In the genomic region with DNA sequence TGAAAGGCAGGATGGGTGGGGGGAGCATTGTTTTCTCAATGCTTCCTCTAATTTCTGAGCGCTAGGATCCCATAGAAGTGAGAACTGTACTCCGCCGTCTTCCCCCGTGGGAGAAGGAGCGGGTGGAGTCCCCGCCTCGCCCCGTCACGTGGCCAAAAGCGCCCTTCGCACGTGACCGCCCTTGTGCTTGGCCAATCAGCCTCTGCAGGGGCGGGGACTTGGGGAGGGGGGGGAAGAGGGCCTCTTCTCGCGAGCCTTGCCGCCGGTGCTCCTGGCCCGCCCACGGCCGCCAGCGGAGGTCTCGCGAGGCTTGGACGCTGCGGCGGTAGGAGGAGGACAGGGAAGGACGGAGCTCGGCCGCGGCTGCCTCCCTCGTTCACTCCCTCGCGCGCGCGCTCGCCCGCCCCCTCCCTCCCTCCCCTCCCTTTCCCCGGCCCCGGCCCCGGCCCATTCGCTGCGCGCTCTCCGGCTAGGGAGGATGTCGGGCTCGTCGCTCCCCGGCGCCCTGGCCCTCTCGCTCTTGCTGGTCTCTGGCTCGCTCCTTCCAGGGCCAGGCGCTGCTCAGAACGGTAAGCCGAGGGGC, we compare ENCODE assay signal across 8 mouse cellular contexts. TPM values are rescaled to one million over a fixed set of nuclear protein-coding genes. Genes with fewer than 3 reads are reported as not detected.
DNase-seq lines count a peak whose midpoint lies in the region; ATAC-seq lines count a peak whose summit lies in the region.

A gene (plus strand): TSS at position 283 of the 583 bp plus-strand sequence.

- ATAC-seq in heart, embryonic 13.5 days (ENCODE audit: extremely low read depth, insufficient number of reproducible peaks, low FRiP score, low TSS enrichment), result peak; percentile 96
- ATAC-seq in liver, embryonic 12.5 days, result peak; percentile 96
- peak; percentile 98 for ATAC-seq in stomach, embryonic 15.5 days (ENCODE audit: insufficient read depth, low FRiP score, low read depth)

- peak within 1 kb of the TSS; percentile 100 for H3K9ac ChIP-seq in heart, embryonic 13.5 days
- peak within 1 kb of the TSS; percentile 100 for H3K9ac ChIP-seq in liver, embryonic 12.5 days
- peak within 1 kb of the TSS; percentile 78 for H3K9ac ChIP-seq in stomach, embryonic 15.5 days

- H3K27ac ChIP-seq in brown adipose tissue, adult 24 weeks (replicated peaks; ENCODE audit: low read depth, low read length), result peak within 1 kb of the TSS; percentile 88
- H3K27ac ChIP-seq in heart, embryonic 13.5 days (replicated peaks), result peak within 1 kb of the TSS; percentile 99
- peak within 1 kb of the TSS; percentile 95 for H3K27ac ChIP-seq in liver, embryonic 12.5 days
- H3K27ac ChIP-seq in stomach, embryonic 15.5 days, result peak within 1 kb of the TSS; percentile 95

- peaks cover 5% of the 10 kb centered on the region for H3K4me1 ChIP-seq in brown adipose tissue, adult 24 weeks (ENCODE audit: control insufficient read depth, insufficient read depth, insufficient read length, low read length)
- H3K4me1 ChIP-seq in heart, embryonic 13.5 days, result peaks cover 30% of the 10 kb centered on the region
- peaks cover 40% of the 10 kb centered on the region for H3K4me1 ChIP-seq in liver, embryonic 12.5 days
- H3K4me1 ChIP-seq in stomach, embryonic 15.5 days, result peaks cover 3% of the 10 kb centered on the region; the same call in 1 of the 2 replicates

- H3K27me3 ChIP-seq in heart, embryonic 13.5 days (replicated peaks), result no peaks in the 10 kb centered on the region
- no peaks in the 10 kb centered on the region for H3K27me3 ChIP-seq in liver, embryonic 12.5 days (replicated peaks)
- no peaks in the 10 kb centered on the region for H3K27me3 ChIP-seq in stomach, embryonic 15.5 days (replicated peaks)

- DNase-seq in CD4-positive, CD25-positive, alpha-beta regulatory T cell, adult 2 months (ENCODE audit: low read depth, low spot score), result peak; percentile 100
- DNase-seq in fat pad, adult 2 months (ENCODE audit: extremely low read depth, low read depth, low spot score), result peak; percentile 61
- peak; percentile 99 for DNase-seq in kidney, postnatal 10 days
- peak; percentile 93 to 96 for DNase-seq in natural killer cell, adult 2 months (ENCODE audit: low spot score in 2 of 2)

- peak within 1 kb of the TSS; percentile 92 for H3K4me2 ChIP-seq in heart, embryonic 13.5 days
- peak within 1 kb of the TSS; percentile 75 for H3K4me2 ChIP-seq in liver, embryonic 12.5 days
- H3K4me2 ChIP-seq in stomach, embryonic 15.5 days, result peak within 1 kb of the TSS; percentile 74

- H3K4me3 ChIP-seq in brown adipose tissue, adult 24 weeks (ENCODE audit: insufficient read depth, low read depth, low read length), result peak within 1 kb of the TSS; percentile 96
- peak within 1 kb of the TSS; percentile 97 for H3K4me3 ChIP-seq in heart, embryonic 13.5 days
- peak within 1 kb of the TSS; percentile 97 for H3K4me3 ChIP-seq in liver, embryonic 12.5 days
- H3K4me3 ChIP-seq in stomach, embryonic 15.5 days (replicated peaks), result peak within 1 kb of the TSS; percentile 97

- 3% methylated on average over 38 of the region's 56 CpGs for WGBS in heart, embryonic 13.5 days
- WGBS in liver, embryonic 12.5 days (ENCODE audit: insufficient replicate concordance), result 0% methylated on average over 23 of the region's 56 CpGs
- under 1% methylated on average over 32 of the region's 56 CpGs for WGBS in stomach, embryonic 15.5 days

- H3K9me3 ChIP-seq in heart, embryonic 13.5 days, result no peaks in the 10 kb centered on the region
- no peaks in the 10 kb centered on the region for H3K9me3 ChIP-seq in liver, embryonic 12.5 days (replicated peaks)
- H3K9me3 ChIP-seq in stomach, embryonic 15.5 days, result no peaks in the 10 kb centered on the region

- H3K36me3 ChIP-seq in heart, embryonic 13.5 days, result no peaks in the 10 kb centered on the region
- H3K36me3 ChIP-seq in liver, embryonic 12.5 days, result no peaks in the 10 kb centered on the region
- H3K36me3 ChIP-seq in stomach, embryonic 15.5 days, result no peaks in the 10 kb centered on the region

RNA-seq across cellular contexts. Expression of the gene that starts here (rescaled TPM):
- 124 and 127 TPM in 2 replicates for polyA plus RNA-seq in brown adipose tissue, adult 24 weeks (2012; ENCODE audit: insufficient read depth, insufficient read length, missing spikeins)
- polyA plus RNA-seq in heart, embryonic 13.5 days (2015; fragmentation: Nextera tagmentation; extraction: Ambion mirVana), result 119 and 124 TPM in 2 replicates
- polyA plus RNA-seq in liver, embryonic 12.5 days (2016; fragmentation: Nextera tagmentation; extraction: Ambion mirVana), result 93.9 and 95.3 TPM in 2 replicates
- 134 and 140 TPM in 2 replicates for polyA plus RNA-seq in stomach, embryonic 15.5 days (2015; fragmentation: Nextera tagmentation; extraction: Ambion mirVana)

Comparison
In these comparisons a context has a peak if more than half of its experiments do, and no peak if none do; other contexts are left out.
1. Peak in every context shown above with its lines: DNase-seq, ATAC-seq, H3K4me3 ChIP-seq and H3K27ac ChIP-seq.